Mouse (Mus musculus): ENCODE results near the gene Hoxc4.

The Hoxc4 gene

GRCm38 (mm10) chr15:103074663-103075415 is 56.1 kb downstream of the Hoxc4 start:
- CTCF ChIA-PET = interaction anchor here (0.7 kb wide), 1 partner anchor 115 kb away, joined by 7 read pairs; no protein-coding TSS in a partner anchor

GRCm38 (mm10) chr15:103077673-103078072 is 58.9 kb downstream of the Hoxc4 start:
- CTCF ChIA-PET = no interaction called here

- CTCF ChIA-PET = no interaction called here
Measured at GRCm38 (mm10) chr15:103082622-103083021, 63.9 kb downstream of the Hoxc4 start.

DNA sequence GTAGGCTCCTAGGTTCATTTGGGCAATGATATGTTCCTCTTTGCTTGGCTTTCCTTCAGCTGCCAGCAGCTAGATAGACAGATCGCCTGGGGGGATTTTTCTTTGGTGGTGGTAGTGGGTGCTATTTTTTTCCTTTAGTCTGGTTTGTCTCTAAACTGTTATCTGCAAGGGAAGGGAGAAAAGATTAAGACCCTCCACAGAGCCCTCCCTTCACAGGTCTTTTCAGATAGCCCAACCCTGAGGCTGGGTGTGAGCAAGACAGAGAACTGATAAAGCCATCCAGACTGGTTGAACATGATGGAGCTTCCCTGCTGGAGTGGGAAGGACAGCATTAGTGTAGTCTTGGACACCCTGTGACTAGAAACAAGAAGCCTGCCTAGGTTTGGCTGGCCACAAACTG is 64.9 kb downstream of the Hoxc4 start:
- CTCF ChIA-PET = no interaction called here

DNA sequence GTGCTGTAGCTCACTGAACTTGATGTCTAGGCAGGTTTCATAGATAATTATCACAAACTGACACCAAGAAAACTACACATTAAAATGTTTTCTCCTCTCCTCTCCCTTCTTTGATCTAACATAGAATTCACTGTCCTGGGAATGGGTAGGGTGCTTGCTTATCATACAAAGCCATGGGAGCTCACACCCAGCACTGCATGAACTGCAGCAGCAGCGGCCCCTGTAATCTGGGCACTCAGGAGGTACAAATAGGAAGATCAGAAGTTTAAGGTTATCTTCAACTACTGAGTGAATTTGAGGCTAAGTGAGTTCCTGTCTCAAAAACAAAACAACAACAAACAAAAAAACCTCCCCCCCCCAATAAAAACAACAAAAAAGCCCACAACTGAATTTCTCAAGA is 66.2 kb downstream of the Hoxc4 start:
- CTCF ChIA-PET = no interaction called here

- CTCF ChIA-PET = no interaction called here
Measured at GRCm38 (mm10) chr15:103085831-103086671, 67.3 kb downstream of the Hoxc4 start.
